Mouse (Mus musculus) hindbrain, embryonic 15.5 days (tissue): ENCODE data around the gene Ubr2. TPM values are rescaled to one million over a fixed set of nuclear protein-coding genes. Genes with fewer than 3 reads are reported as not detected.

ENCODE experiments used
- ATAC-seq: fragments of 200-750 bp; cut with Nextera tagmentation; 2 replicates; pipeline ENCODE4 v1.8.0; 2017; ENCODE audit warnings: low read depth, moderate number of reproducible peaks, moderate TSS enrichment; ENCODE audit not compliant: low FRiP score
- H3K27ac ChIP-seq: fragments of 300-500 bp; sonication (generic); replicated peaks from 2 replicates; pipeline ENCODE4 v1.5.1; 2015; ENCODE audit warnings: mild to moderate bottlenecking, inconsistent platforms
- H3K27me3 ChIP-seq: fragments of 300-500 bp; sonication (generic); 2 replicates; pipeline ENCODE4 v1.6.1; 2015; ENCODE audit warnings: control low read depth, inconsistent platforms
- H3K36me3 ChIP-seq: fragments of 300-500 bp; sonication (generic); 2 replicates; pipeline ENCODE4 v1.6.1; 2015; ENCODE audit warnings: control low read depth, inconsistent platforms
- H3K4me1 ChIP-seq: fragments of 300-500 bp; sonication (generic); replicated peaks from 2 replicates; pipeline ENCODE4 v1.6.1; 2015; ENCODE audit warnings: control low read depth, inconsistent platforms
- H3K4me2 ChIP-seq: fragments of 300-500 bp; sonication (generic); 2 replicates; pipeline ENCODE4 v1.6.1; 2015; ENCODE audit warnings: moderate library complexity, mild to moderate bottlenecking, inconsistent platforms
- H3K4me3 ChIP-seq: fragments of 300-500 bp; sonication (generic); 2 replicates; pipeline ENCODE4 v1.5.1; 2015; ENCODE audit warnings: mild to moderate bottlenecking, inconsistent platforms
- H3K9ac ChIP-seq: fragments of 300-500 bp; sonication (generic); 2 replicates; pipeline ENCODE4 v1.6.1; 2015; ENCODE audit warnings: inconsistent platforms
- H3K9me3 ChIP-seq: fragments of 300-500 bp; sonication (generic); 2 replicates; pipeline ENCODE4 v1.6.1; 2016; ENCODE audit warnings: control low read depth, inconsistent platforms
- WGBS: fragments of 180-500 bp; shearing (Covaris S2); methylation state at CpG from one replicate; pipeline ENCODE4 v1.1.7; 2015; 5-methylcytosine and 5-hydroxymethylcytosine counted together
- polyA plus RNA-seq: library from polyadenylated mRNA; unstranded; fragments of >200 nt; fragmentation: Nextera tagmentation; extraction: Ambion mirVana; gene quantifications from 2 replicates; pipeline ENCODE4 v1.2.1, GENCODE M21; 2015

The Ubr2 gene
- polyA plus RNA-seq, 1 experiment from 2014 or later: 16.5 TPM

GRCm38 (mm10) chr17:46885910-46886643 is 124.3 kb downstream of the Ubr2 start:
- H3K9me3 ChIP-seq: no peaks in the 10 kb centered on the region
- no peaks in the 10 kb centered on the region for H3K27me3 ChIP-seq
- H3K4me3 ChIP-seq: no peak overlapping the region
- no peak overlapping the region for H3K9ac ChIP-seq
- no peak overlapping the region for H3K4me2 ChIP-seq
- 57% methylated on average over 17 of the region's 17 CpGs for WGBS
- 0 out of 2 replicates have a peak overlapping the region, but pooled peaks have one; percentile 23 for H3K27ac ChIP-seq
- H3K4me1 ChIP-seq: peaks cover 14% of the 10 kb centered on the region
- no peak for ATAC-seq
- no peaks in the 10 kb centered on the region for H3K36me3 ChIP-seq

DNA sequence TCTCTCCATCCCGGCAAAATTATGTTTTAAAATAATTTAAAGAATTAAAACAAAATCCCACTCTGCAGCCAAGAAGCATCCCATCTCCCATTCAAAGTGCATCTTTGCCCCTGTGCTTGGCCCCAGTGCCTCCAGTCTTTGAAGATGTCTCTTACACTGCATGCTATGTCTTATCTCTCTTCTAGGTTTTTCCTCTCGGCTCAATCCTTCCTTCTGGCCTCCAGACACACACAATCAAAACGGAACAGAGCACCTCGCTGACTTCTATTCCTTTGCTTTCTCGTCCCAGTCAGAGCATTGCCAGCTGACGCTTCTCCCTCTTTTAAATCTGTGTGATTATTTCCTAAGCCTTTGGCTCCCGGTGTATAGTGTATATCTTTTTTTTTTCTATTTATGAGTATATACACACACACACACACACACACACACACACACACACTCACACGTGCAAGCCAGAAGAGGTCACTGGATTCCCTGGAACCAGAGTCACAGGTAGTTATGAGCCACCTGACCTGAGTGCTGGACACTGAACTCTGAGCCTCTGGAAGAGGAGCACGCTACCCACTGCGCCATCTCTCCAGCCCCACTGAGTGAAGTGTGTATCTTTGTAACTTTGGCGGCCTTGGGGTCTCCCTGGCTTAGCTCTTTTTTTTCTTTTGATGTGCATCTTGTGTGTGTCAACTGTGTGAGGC is 125.0 kb downstream of the Ubr2 start:
- Histone ChIP-seq H3K27ac (no peak overlapping the region), H3K4me3 (no peak overlapping the region), H3K4me2 (no peak overlapping the region), H3K9me3 (no peaks in the 10 kb centered on the region), H3K27me3 (no peaks in the 10 kb centered on the region), H3K36me3 (no peaks in the 10 kb centered on the region), H3K9ac (no peak overlapping the region), H3K4me1 (peaks cover 14% of the 10 kb centered on the region)
- ATAC-seq: no peak
- 88% methylated on average over 11 of the region's 11 CpGs for WGBS

DNA sequence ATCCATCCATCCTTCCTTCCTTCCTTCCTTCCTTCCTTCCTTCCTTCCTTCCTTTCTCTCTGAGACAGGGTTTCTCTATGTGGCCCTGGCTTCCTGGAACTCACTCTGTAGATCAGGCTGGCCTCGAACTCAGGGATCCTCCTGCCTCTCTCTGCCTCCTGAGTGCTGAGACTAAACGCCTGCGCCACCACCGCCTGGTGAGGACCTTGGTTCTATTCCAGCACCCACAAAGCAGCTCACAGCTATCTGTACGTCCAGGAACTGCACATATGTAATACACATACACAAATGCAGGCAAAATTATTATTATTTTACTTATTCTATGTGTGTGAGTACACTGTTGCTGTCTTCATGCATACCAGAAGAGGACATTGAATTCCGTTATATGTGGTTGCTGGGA is 125.6 kb downstream of the Ubr2 start:
- H3K27ac ChIP-seq: no peak overlapping the region
- H3K4me2 ChIP-seq: no peak overlapping the region
- H3K4me3 ChIP-seq: no peak overlapping the region
- no peaks in the 10 kb centered on the region for H3K9me3 ChIP-seq
- H3K27me3 ChIP-seq: no peaks in the 10 kb centered on the region
- H3K36me3 ChIP-seq: no peaks in the 10 kb centered on the region
- 90% methylated on average over 6 of the region's 6 CpGs for WGBS
- H3K9ac ChIP-seq: no peak overlapping the region
- peaks cover 18% of the 10 kb centered on the region for H3K4me1 ChIP-seq
- no peak for ATAC-seq

- no peak overlapping the region for H3K4me3 ChIP-seq
- no peaks in the 10 kb centered on the region for H3K36me3 ChIP-seq
- no peak overlapping the region for H3K9ac ChIP-seq
- no peak overlapping the region for H3K27ac ChIP-seq
- H3K27me3 ChIP-seq: no peaks in the 10 kb centered on the region
- 92% methylated on average over 9 of the region's 9 CpGs for WGBS
- no peaks in the 10 kb centered on the region for H3K9me3 ChIP-seq
- ATAC-seq: no peak
- peaks cover 13% of the 10 kb centered on the region for H3K4me1 ChIP-seq
- no peak overlapping the region for H3K4me2 ChIP-seq
These were observed 127.2 kb downstream of the Ubr2 start for GRCm38 (mm10) chr17:46883107-46883506.

GRCm38 (mm10) chr17:46881728-46882127 is 128.6 kb downstream of the Ubr2 start:
- H3K27ac ChIP-seq: no peak overlapping the region

GRCm38 (mm10) chr17:46880322-46880721 is 130.0 kb downstream of the Ubr2 start:
- Histone ChIP-seq H3K27me3 (no peaks in the 10 kb centered on the region), H3K4me2 (no peak overlapping the region), H3K9me3 (no peaks in the 10 kb centered on the region), H3K4me1 (peaks cover 8% of the 10 kb centered on the region), H3K9ac (no peak overlapping the region), H3K27ac (0 out of 2 replicates have a peak overlapping the region, but pooled peaks have one; percentile 32), H3K4me3 (no peak overlapping the region), H3K36me3 (no peaks in the 10 kb centered on the region)
- no peak for ATAC-seq
- 71% methylated on average over 2 of the region's 2 CpGs for WGBS

More at GRCm38 (mm10) chr17:46881728-46882127, 128.6 kb downstream of the Ubr2 start:
- Histone ChIP-seq H3K9me3 (no peaks in the 10 kb centered on the region), H3K27me3 (no peaks in the 10 kb centered on the region), H3K4me2 (no peak overlapping the region), H3K4me3 (no peak overlapping the region), H3K9ac (no peak overlapping the region), H3K4me1 (peaks cover 8% of the 10 kb centered on the region), H3K36me3 (no peaks in the 10 kb centered on the region)
- 81% methylated on average over 6 of the region's 6 CpGs for WGBS
- ATAC-seq: no peak

GRCm38 (mm10) chr17:46879841-46880311 is 130.5 kb downstream of the Ubr2 start:
- Histone ChIP-seq H3K27ac (0 out of 2 replicates have a peak overlapping the region, but pooled peaks have one; percentile 32), H3K4me3 (no peak overlapping the region), H3K36me3 (no peaks in the 10 kb centered on the region), H3K4me1 (peaks cover 8% of the 10 kb centered on the region), H3K4me2 (no peak overlapping the region), H3K9ac (no peak overlapping the region), H3K9me3 (no peaks in the 10 kb centered on the region), H3K27me3 (no peaks in the 10 kb centered on the region)
- peak; percentile 73; the same call in 1 of the 2 replicates for ATAC-seq
- WGBS: 32% methylated on average over 14 of the region's 14 CpGs

Other genes starting within 250 kb of the Ubr2 start
- gene Ptcra, start 246.8 kb downstream of the Ubr2 start, polyA plus RNA-seq: 0.19 and 0.45 TPM in 2 replicates
- gene 2310039H08Rik, start 237.9 kb downstream of the Ubr2 start, polyA plus RNA-seq: 53.6 and 58.8 TPM in 2 replicates
- 82.2 and 87.9 TPM in 2 replicates for gene Rpl7l1, start 227.9 kb downstream of the Ubr2 start, polyA plus RNA-seq
- 7.7 and 10.3 TPM in 2 replicates for gene Bicral, start 152.1 kb downstream of the Ubr2 start, polyA plus RNA-seq
- gene Tbcc, start 119.9 kb downstream of the Ubr2 start, polyA plus RNA-seq: 57.5 and 60.8 TPM in 2 replicates
- gene Prph2, start 100.1 kb downstream of the Ubr2 start, polyA plus RNA-seq: 0.05 TPM in 1 of 2 replicates, not detected in the other